Mouse (Mus musculus) CD4-positive, CD25-positive, alpha-beta regulatory T cell, adult 2 months (primary cell): Measurements from ENCODE around the gene Krt13.
A peak's percentile ranks its signal among the peaks of the same experiment; 100 is the strongest.

Experiments
- DNase-seq: peaks from one replicate; pipeline ENCODE4 v3.0.0-alpha.2; 2012; ENCODE audit warnings: low read depth, low spot score

The Krt13 gene

GRCm38 (mm10) chr11:100121466-100121865, at the start of gene Krt13:
Krt13 (minus strand) TSS chr11:100121566.
- no peak for DNase-seq

- peak; percentile 63 for DNase-seq
These were observed 47.7 kb upstream of the Krt13 start for GRCm38 (mm10) chr11:100168765-100169762.

GRCm38 (mm10) chr11:100168071-100168470, 46.7 kb upstream of the Krt13 start:
- no peak for DNase-seq

- DNase-seq, result no peak
These were observed 43.0 kb upstream of the Krt13 start for GRCm38 (mm10) chr11:100164392-100164791.

- DNase-seq, result no peak
These were observed 36.6 kb upstream of the Krt13 start for GRCm38 (mm10) chr11:100157908-100158477.

- no peak for DNase-seq
These were observed 36.0 kb upstream of the Krt13 start for GRCm38 (mm10) chr11:100157331-100157730.

GRCm38 (mm10) chr11:100155497-100156255, 34.3 kb upstream of the Krt13 start:
- DNase-seq, result no peak

- DNase-seq, result no peak
These were observed 27.4 kb upstream of the Krt13 start, which contains the start of gene Krt19 for GRCm38 (mm10) chr11:100148615-100149330. Krt19 (minus strand) TSS chr11:100148665.

GRCm38 (mm10) chr11:100147566-100148353, 26.4 kb upstream of the Krt13 start:
- DNase-seq, result no peak

GRCm38 (mm10) chr11:100145858-100146560, 24.6 kb upstream of the Krt13 start:
- no peak for DNase-seq

GRCm38 (mm10) chr11:100145104-100145503, 23.7 kb upstream of the Krt13 start:
- DNase-seq, result no peak

GRCm38 (mm10) chr11:100140966-100141365, 19.6 kb upstream of the Krt13 start:
- DNase-seq, result no peak

- no peak for DNase-seq
These were observed 18.0 kb upstream of the Krt13 start for GRCm38 (mm10) chr11:100139391-100139790.

GRCm38 (mm10) chr11:100138809-100139208, 17.4 kb upstream of the Krt13 start:
- DNase-seq, result no peak

- no peak for DNase-seq
These were observed 16.3 kb upstream of the Krt13 start for GRCm38 (mm10) chr11:100137693-100138092.

- no peak for DNase-seq
These were observed 15.2 kb upstream of the Krt13 start for GRCm38 (mm10) chr11:100136559-100136958.

- no peak for DNase-seq
These were observed 14.4 kb upstream of the Krt13 start, which contains the start of gene Krt15 for GRCm38 (mm10) chr11:100135731-100136130. Krt15 (minus strand) TSS chr11:100135928.

GRCm38 (mm10) chr11:100124901-100125300, 3.5 kb upstream of the Krt13 start:
- DNase-seq, result no peak

- DNase-seq, result no peak
These were observed 1.0 kb downstream of the Krt13 start for GRCm38 (mm10) chr11:100120331-100120730.

GRCm38 (mm10) chr11:100113742-100114029, 7.7 kb downstream of the Krt13 start:
- DNase-seq, result no peak
